Mouse (Mus musculus): ENCODE results near the gene Ptprcap. TPM values are rescaled to one million over a fixed set of nuclear protein-coding genes. Genes with fewer than 3 reads are reported as not detected.

Gene Ptprcap
- polyA plus RNA-seq, 1 experiment: 5.6 TPM

GRCm38 (mm10) chr19:4155223-4156072, 2.0 kb downstream of the Ptprcap start:
- Histone ChIP-seq H3K4me1 (ENCODE audit: control insufficient read depth) (peaks cover 23% of the 10 kb centered on the region), H3K4me3 (replicated peaks) (no peak overlapping the region), H3K36me3 (ENCODE audit: control insufficient read depth) (peaks cover 83% of the 10 kb centered on the region), H3K9me3 (ENCODE audit: control insufficient read depth, low read length) (no peaks in the 10 kb centered on the region), H3K27me3 (ENCODE audit: control insufficient read depth) (no peaks in the 10 kb centered on the region)
- no peak for TF ChIP-seq GATA1 (IDR thresholded peaks at IDR 0.05; ENCODE audit: low read length)
- no peak for TF ChIP-seq TAL1 (IDR thresholded peaks at IDR 0.05; ENCODE audit: low read length)

- H3K27me3 ChIP-seq (ENCODE audit: control insufficient read depth): no peaks in the 10 kb centered on the region
- H3K4me3 ChIP-seq (replicated peaks): no peak overlapping the region
- TF ChIP-seq TAL1 (IDR thresholded peaks at IDR 0.05; ENCODE audit: low read length) (no peak), GATA1 (IDR thresholded peaks at IDR 0.05; ENCODE audit: low read length) (no peak)
- no peaks in the 10 kb centered on the region for H3K9me3 ChIP-seq (ENCODE audit: control insufficient read depth, low read length)
- H3K36me3 ChIP-seq (ENCODE audit: control insufficient read depth): peaks cover 82% of the 10 kb centered on the region
- peaks cover 26% of the 10 kb centered on the region for H3K4me1 ChIP-seq (ENCODE audit: control insufficient read depth)
Observed at GRCm38 (mm10) chr19:4156073-4156579, 2.7 kb downstream of the Ptprcap start.

- Histone ChIP-seq H3K27me3 (ENCODE audit: control insufficient read depth) (no peaks in the 10 kb centered on the region), H3K4me3 (replicated peaks) (no peak overlapping the region), H3K36me3 (ENCODE audit: control insufficient read depth) (peaks cover 84% of the 10 kb centered on the region), H3K9me3 (ENCODE audit: control insufficient read depth, low read length) (no peaks in the 10 kb centered on the region), H3K4me1 (ENCODE audit: control insufficient read depth) (peaks cover 30% of the 10 kb centered on the region)
- TF ChIP-seq TAL1 (IDR thresholded peaks at IDR 0.05; ENCODE audit: low read length): no peak
- no peak for TF ChIP-seq GATA1 (IDR thresholded peaks at IDR 0.05; ENCODE audit: low read length)
Observed at GRCm38 (mm10) chr19:4156771-4157170, 3.4 kb downstream of the Ptprcap start.

DNA sequence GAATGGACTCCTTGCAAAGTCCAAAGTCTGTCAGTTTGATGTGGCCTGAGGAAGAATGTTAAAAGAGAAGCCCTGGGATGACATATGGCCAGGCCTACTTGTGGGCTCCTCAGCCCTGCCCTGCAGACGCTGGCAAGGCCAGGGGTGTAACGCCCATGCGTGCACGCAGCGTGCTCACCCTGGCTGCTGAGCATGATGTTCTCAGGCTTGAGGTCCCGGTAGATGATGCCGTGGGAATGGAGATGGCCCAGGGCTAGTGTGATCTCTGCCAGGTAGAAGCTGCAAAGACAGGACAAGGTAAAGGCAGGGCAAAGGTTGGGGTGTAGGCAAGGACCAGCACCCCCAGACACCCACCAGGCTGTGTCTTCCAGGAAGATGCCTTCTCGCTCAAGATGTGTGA, 5.6 kb downstream of the Ptprcap start:
- TF ChIP-seq GATA1 (IDR thresholded peaks at IDR 0.05; ENCODE audit: low read length): no peak
- TF ChIP-seq TAL1 (IDR thresholded peaks at IDR 0.05; ENCODE audit: low read length): no peak
- H3K4me3 ChIP-seq (replicated peaks): no peak overlapping the region
- no peaks in the 10 kb centered on the region for H3K9me3 ChIP-seq (ENCODE audit: control insufficient read depth, low read length)
- H3K36me3 ChIP-seq (ENCODE audit: control insufficient read depth): peaks cover 71% of the 10 kb centered on the region
- peaks cover 42% of the 10 kb centered on the region for H3K4me1 ChIP-seq (ENCODE audit: control insufficient read depth)
- no peaks in the 10 kb centered on the region for H3K27me3 ChIP-seq (ENCODE audit: control insufficient read depth)

GRCm38 (mm10) chr19:4162646-4163542, 9.5 kb downstream of the Ptprcap start, which contains the start of gene Rps6kb2:
Gene Rps6kb2 (minus strand): TSS chr19:4163354.
- no peaks in the 10 kb centered on the region for H3K9me3 ChIP-seq (ENCODE audit: control insufficient read depth, low read length)
- peaks cover 41% of the 10 kb centered on the region for H3K36me3 ChIP-seq (ENCODE audit: control insufficient read depth)
- TF ChIP-seq TAL1 (IDR thresholded peaks at IDR 0.05; ENCODE audit: low read length): no peak
- no peak for TF ChIP-seq GATA1 (IDR thresholded peaks at IDR 0.05; ENCODE audit: low read length)
- H3K27me3 ChIP-seq (ENCODE audit: control insufficient read depth): no peaks in the 10 kb centered on the region
- H3K4me3 ChIP-seq (replicated peaks): peak within 1 kb of the TSS; percentile 81
- peaks cover 51% of the 10 kb centered on the region for H3K4me1 ChIP-seq (ENCODE audit: control insufficient read depth)

DNA sequence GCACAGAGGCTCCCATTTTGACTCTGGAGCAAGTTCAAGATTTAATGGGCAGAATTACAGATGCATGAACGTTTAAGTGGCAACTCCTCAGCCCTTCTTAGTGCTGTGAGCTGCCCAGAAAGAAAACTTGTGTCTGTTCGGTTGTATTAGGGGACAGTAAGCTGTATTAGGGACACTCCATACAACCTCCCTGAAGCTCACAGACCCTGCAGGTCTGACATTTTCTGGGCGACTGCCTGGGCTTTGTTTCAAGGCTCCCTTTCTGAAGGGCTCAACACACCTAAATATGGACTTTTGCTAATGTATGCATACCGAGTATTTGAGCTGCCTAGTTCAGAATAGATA, 10.1 kb downstream of the Ptprcap start:
- no peaks in the 10 kb centered on the region for H3K27me3 ChIP-seq (ENCODE audit: control insufficient read depth)
- H3K4me1 ChIP-seq (ENCODE audit: control insufficient read depth): peaks cover 53% of the 10 kb centered on the region
- H3K9me3 ChIP-seq (ENCODE audit: control insufficient read depth, low read length): no peaks in the 10 kb centered on the region; the same call in 1 of the 2 replicates
- TF ChIP-seq GATA1 (IDR thresholded peaks at IDR 0.05; ENCODE audit: low read length) (no peak), TAL1 (IDR thresholded peaks at IDR 0.05; ENCODE audit: low read length) (no peak)
- H3K4me3 ChIP-seq (replicated peaks): peak overlapping the region; percentile 81
- peaks cover 35% of the 10 kb centered on the region for H3K36me3 ChIP-seq (ENCODE audit: control insufficient read depth)

DNA sequence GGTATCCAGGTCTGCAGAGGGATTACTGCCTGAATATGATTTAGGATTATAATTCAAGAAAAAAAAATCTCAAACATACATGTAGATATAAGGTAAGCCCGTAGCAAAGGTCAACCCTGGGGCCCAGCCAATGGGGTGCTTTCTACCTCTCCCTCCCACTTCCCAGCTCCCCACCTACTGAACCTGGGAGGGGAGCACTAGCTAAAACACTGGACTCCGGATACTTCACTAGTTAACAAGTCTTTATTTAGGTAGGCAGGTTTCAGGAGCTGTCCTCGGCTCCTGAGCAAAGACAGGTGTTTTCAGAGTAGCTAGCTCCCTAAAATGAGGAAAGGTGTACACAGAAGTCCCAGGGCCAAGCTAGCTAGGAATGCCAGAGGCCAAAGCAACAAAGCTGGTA, 10.7 kb downstream of the Ptprcap start:
- peaks cover 55% of the 10 kb centered on the region for H3K4me1 ChIP-seq (ENCODE audit: control insufficient read depth)
- H3K9me3 ChIP-seq (ENCODE audit: control insufficient read depth, low read length): no peaks in the 10 kb centered on the region; the same call in 1 of the 2 replicates

DNA sequence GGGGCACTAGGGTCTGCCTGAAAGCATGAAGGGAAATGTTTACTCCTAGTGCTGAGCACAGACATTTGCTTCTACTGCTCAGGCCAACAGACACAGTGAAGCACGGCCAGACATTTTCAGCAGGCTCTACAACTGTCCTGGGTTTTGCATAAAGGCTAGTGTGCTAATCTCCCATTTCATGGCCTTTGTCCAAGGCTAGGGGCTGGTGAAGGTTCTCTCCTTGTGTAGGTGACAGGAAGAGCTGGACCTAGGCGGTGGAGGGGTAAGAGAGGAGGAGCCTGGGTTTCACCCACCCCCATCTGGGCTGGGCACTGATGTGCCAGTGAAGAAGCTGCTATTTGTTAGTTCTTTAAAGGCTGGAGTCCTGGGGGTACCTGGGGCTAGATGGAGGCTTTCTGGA, 11.3 kb downstream of the Ptprcap start:
- Histone ChIP-seq H3K27me3 (ENCODE audit: control insufficient read depth) (no peaks in the 10 kb centered on the region), H3K9me3 (ENCODE audit: control insufficient read depth, low read length) (no peaks in the 10 kb centered on the region; the same call in 1 of the 2 replicates), H3K4me3 (replicated peaks) (no peak overlapping the region), H3K36me3 (ENCODE audit: control insufficient read depth) (peaks cover 23% of the 10 kb centered on the region), H3K4me1 (ENCODE audit: control insufficient read depth) (peaks cover 61% of the 10 kb centered on the region)
- TF ChIP-seq TAL1 (IDR thresholded peaks at IDR 0.05; ENCODE audit: low read length): no peak
- TF ChIP-seq GATA1 (IDR thresholded peaks at IDR 0.05; ENCODE audit: low read length): no peak

More for the DNA sequence above, 10.7 kb downstream of the Ptprcap start:
- no peaks in the 10 kb centered on the region for H3K27me3 ChIP-seq (ENCODE audit: control insufficient read depth)
- TF ChIP-seq GATA1 (IDR thresholded peaks at IDR 0.05; ENCODE audit: low read length) (no peak), TAL1 (IDR thresholded peaks at IDR 0.05; ENCODE audit: low read length) (no peak)
- H3K36me3 ChIP-seq (ENCODE audit: control insufficient read depth): peaks cover 29% of the 10 kb centered on the region
- no peak overlapping the region for H3K4me3 ChIP-seq (replicated peaks)

Measured in erythroblast, embryonic 14.5 days (primary cell).